Mouse (Mus musculus): ENCODE data around the gene Egfl7. TPM values are rescaled to one million over a fixed set of nuclear protein-coding genes. Genes with fewer than 3 reads are reported as not detected.

Gene Egfl7
- polyA plus RNA-seq, 1 experiment = 105 TPM

GRCm38 (mm10) chr2:26603720-26604671, 24.2 kb downstream of the Egfl7 start, which contains the start of gene Agpat2:
Agpat2 (minus strand) TSS chr2:26604417.
- TF ChIP-seq POLR2A (IDR thresholded peaks at IDR 0.05; ENCODE audit: control insufficient read depth, extremely low read depth, insufficient read depth, low read length, poor library complexity) (0 out of 2 replicates have a peak, but pooled peaks have one; percentile 33), CTCF (IDR thresholded peaks at IDR 0.05; ENCODE audit: borderline replicate concordance, control insufficient read depth, extremely low read depth, insufficient read depth, low read length, poor library complexity) (peak; percentile 37; the same call in 1 of the 2 replicates)
- Histone ChIP-seq H3K36me3 (ENCODE audit: control insufficient read depth, insufficient read depth, low read length) (no peaks in the 10 kb centered on the region), H3K4me1 (replicated peaks; ENCODE audit: control insufficient read depth, insufficient read depth, low read length) (peaks cover 12% of the 10 kb centered on the region), H3K27me3 (ENCODE audit: control insufficient read depth, insufficient read depth, low read length) (no peaks in the 10 kb centered on the region), H3K27ac (ENCODE audit: control insufficient read depth, insufficient read depth, low read length) (no peak within 1 kb of the TSS), H3K4me3 (ENCODE audit: control insufficient read depth, insufficient read depth, low read length) (peak within 1 kb of the TSS; percentile 65)
- under 1% methylated on average over 97 of the region's 103 CpGs for whole genome bisulfite sequencing
- peak; percentile 78 for DNase-seq

- no peak for DNase-seq
- no peaks in the 10 kb centered on the region for H3K36me3 ChIP-seq (ENCODE audit: control insufficient read depth, insufficient read depth, low read length)
- no peaks in the 10 kb centered on the region for H3K27me3 ChIP-seq (ENCODE audit: control insufficient read depth, insufficient read depth, low read length)
- H3K4me3 ChIP-seq (ENCODE audit: control insufficient read depth, insufficient read depth, low read length) = no peak overlapping the region
- peaks cover 12% of the 10 kb centered on the region for H3K4me1 ChIP-seq (replicated peaks; ENCODE audit: control insufficient read depth, insufficient read depth, low read length)
- H3K27ac ChIP-seq (ENCODE audit: control insufficient read depth, insufficient read depth, low read length) = no peak overlapping the region
- 88% methylated on average over 8 of the region's 8 CpGs for WGBS
- TF ChIP-seq POLR2A (IDR thresholded peaks at IDR 0.05; ENCODE audit: control insufficient read depth, extremely low read depth, insufficient read depth, low read length, poor library complexity) = no peak
- no peak for TF ChIP-seq CTCF (IDR thresholded peaks at IDR 0.05; ENCODE audit: borderline replicate concordance, control insufficient read depth, extremely low read depth, insufficient read depth, low read length, poor library complexity)
These were observed 25.5 kb downstream of the Egfl7 start for GRCm38 (mm10) chr2:26605331-26605730.

GRCm38 (mm10) chr2:26606579-26606978, 26.8 kb downstream of the Egfl7 start:
- Histone ChIP-seq H3K27ac (ENCODE audit: control insufficient read depth, insufficient read depth, low read length) (no peak overlapping the region), H3K4me1 (replicated peaks; ENCODE audit: control insufficient read depth, insufficient read depth, low read length) (peaks cover 12% of the 10 kb centered on the region), H3K36me3 (ENCODE audit: control insufficient read depth, insufficient read depth, low read length) (no peaks in the 10 kb centered on the region), H3K4me3 (ENCODE audit: control insufficient read depth, insufficient read depth, low read length) (no peak overlapping the region), H3K27me3 (ENCODE audit: control insufficient read depth, insufficient read depth, low read length) (no peaks in the 10 kb centered on the region)
- WGBS = 41% methylated on average over 3 of the region's 3 CpGs
- no peak for DNase-seq
- TF ChIP-seq CTCF (IDR thresholded peaks at IDR 0.05; ENCODE audit: borderline replicate concordance, control insufficient read depth, extremely low read depth, insufficient read depth, low read length, poor library complexity) = no peak
- TF ChIP-seq POLR2A (IDR thresholded peaks at IDR 0.05; ENCODE audit: control insufficient read depth, extremely low read depth, insufficient read depth, low read length, poor library complexity) = no peak

GRCm38 (mm10) chr2:26607056-26607910, 27.5 kb downstream of the Egfl7 start:
- Histone ChIP-seq H3K27me3 (ENCODE audit: control insufficient read depth, insufficient read depth, low read length) (no peaks in the 10 kb centered on the region), H3K36me3 (ENCODE audit: control insufficient read depth, insufficient read depth, low read length) (no peaks in the 10 kb centered on the region), H3K4me1 (replicated peaks; ENCODE audit: control insufficient read depth, insufficient read depth, low read length) (peaks cover 12% of the 10 kb centered on the region), H3K27ac (ENCODE audit: control insufficient read depth, insufficient read depth, low read length) (no peak overlapping the region), H3K4me3 (ENCODE audit: control insufficient read depth, insufficient read depth, low read length) (no peak overlapping the region)
- DNase-seq = no peak
- WGBS = 71% methylated on average over 6 of the region's 6 CpGs
- TF ChIP-seq CTCF (IDR thresholded peaks at IDR 0.05; ENCODE audit: borderline replicate concordance, control insufficient read depth, extremely low read depth, insufficient read depth, low read length, poor library complexity) (no peak), POLR2A (IDR thresholded peaks at IDR 0.05; ENCODE audit: control insufficient read depth, extremely low read depth, insufficient read depth, low read length, poor library complexity) (no peak)

GRCm38 (mm10) chr2:26608781-26609180, 29.0 kb downstream of the Egfl7 start:
- H3K36me3 ChIP-seq (ENCODE audit: control insufficient read depth, insufficient read depth, low read length) = no peaks in the 10 kb centered on the region
- peaks cover 6% of the 10 kb centered on the region for H3K4me1 ChIP-seq (replicated peaks; ENCODE audit: control insufficient read depth, insufficient read depth, low read length)
- no peak for DNase-seq
- H3K27ac ChIP-seq (ENCODE audit: control insufficient read depth, insufficient read depth, low read length) = no peak overlapping the region
- no peak for TF ChIP-seq POLR2A (IDR thresholded peaks at IDR 0.05; ENCODE audit: control insufficient read depth, extremely low read depth, insufficient read depth, low read length, poor library complexity)
- no peak for TF ChIP-seq CTCF (IDR thresholded peaks at IDR 0.05; ENCODE audit: borderline replicate concordance, control insufficient read depth, extremely low read depth, insufficient read depth, low read length, poor library complexity)
- H3K4me3 ChIP-seq (ENCODE audit: control insufficient read depth, insufficient read depth, low read length) = no peak overlapping the region
- H3K27me3 ChIP-seq (ENCODE audit: control insufficient read depth, insufficient read depth, low read length) = no peaks in the 10 kb centered on the region

- H3K36me3 ChIP-seq (ENCODE audit: control insufficient read depth, insufficient read depth, low read length) = no peaks in the 10 kb centered on the region
- no peak for TF ChIP-seq POLR2A (IDR thresholded peaks at IDR 0.05; ENCODE audit: control insufficient read depth, extremely low read depth, insufficient read depth, low read length, poor library complexity)
- no peak for TF ChIP-seq CTCF (IDR thresholded peaks at IDR 0.05; ENCODE audit: borderline replicate concordance, control insufficient read depth, extremely low read depth, insufficient read depth, low read length, poor library complexity)
- no peak for DNase-seq
- H3K4me3 ChIP-seq (ENCODE audit: control insufficient read depth, insufficient read depth, low read length) = no peak overlapping the region
- no peaks in the 10 kb centered on the region for H3K27me3 ChIP-seq (ENCODE audit: control insufficient read depth, insufficient read depth, low read length)
- peaks cover 6% of the 10 kb centered on the region for H3K4me1 ChIP-seq (replicated peaks; ENCODE audit: control insufficient read depth, insufficient read depth, low read length)
- H3K27ac ChIP-seq (ENCODE audit: control insufficient read depth, insufficient read depth, low read length) = no peak overlapping the region
These were observed 29.4 kb downstream of the Egfl7 start for GRCm38 (mm10) chr2:26609261-26609661.

All from thymus, adult 2 months (tissue).